Mouse (Mus musculus) large intestine, adult 2 months (tissue): ENCODE measurements around the gene Hs3st1. TPM values are rescaled to one million over a fixed set of nuclear protein-coding genes. Genes with fewer than 3 reads are reported as not detected.
"Not testable (repeated sequence)": the region's sequence is repeated elsewhere in the genome, so short reads cannot be mapped to it uniquely, and the experiment has no call there.

Source experiments
- DNase-seq: peaks from one replicate; pipeline ENCODE4 v3.0.0-alpha.2; 2012; ENCODE audit warnings: low read depth, low spot score
- WGBS: fragments of 180-500 bp; shearing (Covaris S2); methylation state at CpG from one replicate; pipeline ENCODE4 v1.1.7; 2018; 5-methylcytosine and 5-hydroxymethylcytosine counted together
- polyA plus RNA-seq: library from polyadenylated mRNA; depleted of rRNA; stranded (reverse); fragments of >200 nt; gene quantifications from 2 replicates; pipeline ENCODE4 v1.2.3, GENCODE M21; 2012; rRNA removed

Gene Hs3st1
- 27.2 and 35.8 TPM in 2 replicates for polyA plus RNA-seq

DNA sequence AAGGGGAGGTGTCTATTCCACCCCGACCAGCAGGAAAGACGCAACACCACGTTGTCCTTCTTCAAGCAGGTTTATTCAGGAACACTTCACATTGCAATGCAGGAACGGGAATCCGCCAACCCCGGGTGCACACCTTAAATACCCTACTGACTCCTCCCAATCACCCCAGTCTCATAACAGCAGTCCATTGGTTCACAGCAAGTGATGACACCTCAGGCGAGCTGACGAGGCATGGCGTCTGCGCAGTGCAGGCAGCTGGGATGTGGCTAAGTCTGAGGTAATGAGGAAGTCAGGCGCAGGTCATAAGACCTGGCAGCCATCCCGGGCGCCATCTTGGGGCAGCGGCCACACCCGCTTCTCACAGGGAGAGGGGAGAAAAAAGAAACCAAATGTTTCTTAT, at the start of gene Hs3st1:
Gene Hs3st1, minus strand, starts transcription at position 101 of the 400 bp plus-strand sequence.
- DNase-seq: not testable (repeated sequence)
- WGBS: 92% methylated on average over 15 of the region's 15 CpGs

DNA sequence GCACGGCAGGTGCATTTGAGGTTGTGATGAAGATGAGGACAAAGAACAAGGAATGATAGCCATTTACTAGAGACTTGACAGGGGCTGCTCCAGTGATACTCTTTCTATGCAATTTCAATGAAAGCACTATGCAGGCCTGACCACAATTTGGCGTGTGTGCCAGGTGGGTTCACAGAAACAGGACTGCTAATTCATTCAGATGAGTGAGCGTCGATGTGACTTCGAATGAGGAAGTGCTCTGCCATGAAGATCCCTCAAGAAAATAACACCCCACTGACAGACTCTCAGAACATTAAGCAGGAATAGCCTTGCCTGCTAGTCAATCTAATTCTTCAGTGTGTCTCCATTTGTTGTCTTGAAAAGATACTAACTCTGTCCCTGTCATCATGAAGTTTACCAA, 49.4 kb upstream of the Hs3st1 start:
- no peak for DNase-seq
- 84% methylated on average over 5 of the region's 5 CpGs for WGBS

DNA sequence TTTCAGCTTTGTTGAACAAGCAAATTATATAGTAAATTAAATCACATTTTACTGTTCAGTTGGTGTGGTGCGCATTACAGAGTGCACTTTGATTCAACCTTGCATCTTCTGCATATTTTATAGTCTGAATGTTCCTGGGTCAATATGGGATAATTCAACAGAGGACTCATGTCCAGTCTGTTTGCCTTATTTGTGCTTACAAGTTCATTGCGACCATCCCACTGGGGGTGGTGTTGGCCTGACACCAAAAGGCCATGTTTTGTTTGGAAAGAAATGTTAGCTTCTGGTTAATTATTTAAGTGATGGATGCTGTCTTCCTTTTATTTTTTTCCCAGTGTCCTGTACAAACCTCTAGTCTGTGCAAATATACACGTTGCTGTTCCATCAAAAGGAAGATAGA, 48.7 kb upstream of the Hs3st1 start:
- WGBS: 22% methylated on average over 3 of the region's 3 CpGs
- no peak for DNase-seq

DNA sequence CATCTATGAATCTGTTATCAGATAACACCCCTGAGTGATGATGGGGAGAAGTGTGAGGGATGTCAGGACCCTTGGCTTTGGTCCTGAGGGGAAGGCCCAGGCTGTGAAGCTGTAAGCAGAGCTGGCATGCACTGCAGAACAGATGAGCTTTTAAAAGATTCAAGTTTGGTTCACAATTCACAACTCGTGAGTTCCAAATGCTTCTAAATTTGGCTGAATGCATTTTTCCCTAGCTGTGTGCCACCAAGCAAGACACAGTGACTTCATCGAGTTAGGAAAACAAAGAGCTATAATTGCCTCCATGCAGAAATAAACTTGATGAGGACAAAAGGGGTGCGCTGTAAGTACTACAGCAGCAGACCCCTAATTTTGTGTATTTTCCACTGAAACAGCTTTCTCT, 48.2 kb upstream of the Hs3st1 start:
- no peak for DNase-seq
- WGBS: 67% methylated on average over 3 of the region's 3 CpGs

DNA sequence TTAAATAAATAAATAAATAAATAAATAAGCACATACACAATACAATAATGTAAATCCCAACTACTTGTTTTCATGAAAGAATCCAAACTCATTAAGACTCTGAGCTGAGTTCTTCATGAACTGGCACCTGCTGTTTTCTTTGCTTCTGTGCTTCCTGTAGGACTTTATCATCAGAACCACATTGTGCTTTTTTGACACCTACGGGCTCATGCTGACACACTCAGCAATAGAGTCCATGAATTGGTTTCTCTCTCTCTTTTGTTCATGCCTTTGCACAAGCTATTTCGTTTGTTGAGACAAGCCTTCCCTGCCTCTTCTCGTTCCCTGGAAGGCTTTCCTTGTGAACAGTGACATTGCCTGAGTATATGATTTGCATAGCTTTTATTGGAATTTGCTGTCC, 46.8 kb upstream of the Hs3st1 start:
- no peak for DNase-seq
- 78% methylated on average over 3 of the region's 3 CpGs for WGBS

DNA sequence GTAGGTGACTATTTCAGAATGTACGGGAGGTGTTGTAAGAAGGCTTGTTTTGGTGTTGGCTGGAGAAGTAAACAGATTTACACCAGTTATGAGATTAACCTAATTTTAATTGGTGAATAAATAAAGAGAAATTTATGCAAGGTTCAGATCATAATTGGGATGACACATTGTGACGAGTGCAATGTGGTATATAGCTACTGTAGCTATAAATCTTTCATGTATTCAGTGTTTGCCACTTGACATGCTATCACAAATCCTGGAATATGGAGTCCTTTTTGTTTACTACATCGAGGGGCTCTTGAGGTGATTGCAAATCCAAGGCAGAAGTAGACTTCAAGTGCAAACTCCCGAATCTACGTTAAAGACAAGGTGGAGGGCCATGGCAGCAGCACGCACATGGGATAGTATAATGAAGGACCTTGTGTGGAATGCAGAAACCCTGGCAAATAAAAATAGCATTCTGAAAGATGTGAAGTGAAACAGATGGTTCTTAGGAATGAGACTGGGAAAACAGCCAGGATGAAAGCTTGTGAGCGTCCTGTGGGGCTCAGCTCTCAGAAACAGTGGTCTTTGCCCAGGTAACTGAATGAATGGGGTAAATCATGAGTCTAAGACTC, 21.9 kb upstream of the Hs3st1 start:
- 73% methylated on average over 7 of the region's 7 CpGs for whole genome bisulfite sequencing
- DNase-seq: no peak

DNA sequence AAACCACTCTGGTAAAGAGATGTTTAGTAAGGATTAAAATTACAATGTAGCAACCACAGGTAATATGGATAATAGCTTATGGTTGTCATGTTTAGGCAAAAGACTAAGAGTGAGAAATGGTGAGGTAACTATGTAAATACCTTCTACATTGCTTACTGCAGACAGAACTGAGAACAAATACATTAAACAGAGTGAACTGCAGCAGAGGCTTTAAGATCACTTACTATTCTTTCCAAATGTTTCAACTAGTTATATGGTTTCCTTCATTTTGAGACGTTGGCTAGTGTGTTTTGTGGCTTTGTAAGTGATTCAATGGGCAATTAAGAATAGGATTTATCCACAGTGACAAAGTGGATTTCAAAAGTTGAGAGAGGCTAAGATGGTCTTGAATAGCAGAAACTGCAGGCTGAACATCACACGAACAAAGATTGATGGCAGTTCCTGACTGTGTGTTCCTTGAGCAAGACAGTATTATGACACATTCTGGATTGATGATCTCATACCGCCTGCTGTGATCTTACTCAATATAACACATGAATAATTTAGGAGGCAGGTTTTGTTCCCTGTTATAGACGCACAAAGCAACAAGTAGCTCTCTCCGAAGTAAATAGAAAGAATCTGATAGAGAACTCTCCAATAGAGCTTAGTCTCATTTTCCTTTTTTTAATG, 16.5 kb upstream of the Hs3st1 start:
- DNase-seq: no peak
- 75% methylated on average over 5 of the region's 5 CpGs for WGBS

DNA sequence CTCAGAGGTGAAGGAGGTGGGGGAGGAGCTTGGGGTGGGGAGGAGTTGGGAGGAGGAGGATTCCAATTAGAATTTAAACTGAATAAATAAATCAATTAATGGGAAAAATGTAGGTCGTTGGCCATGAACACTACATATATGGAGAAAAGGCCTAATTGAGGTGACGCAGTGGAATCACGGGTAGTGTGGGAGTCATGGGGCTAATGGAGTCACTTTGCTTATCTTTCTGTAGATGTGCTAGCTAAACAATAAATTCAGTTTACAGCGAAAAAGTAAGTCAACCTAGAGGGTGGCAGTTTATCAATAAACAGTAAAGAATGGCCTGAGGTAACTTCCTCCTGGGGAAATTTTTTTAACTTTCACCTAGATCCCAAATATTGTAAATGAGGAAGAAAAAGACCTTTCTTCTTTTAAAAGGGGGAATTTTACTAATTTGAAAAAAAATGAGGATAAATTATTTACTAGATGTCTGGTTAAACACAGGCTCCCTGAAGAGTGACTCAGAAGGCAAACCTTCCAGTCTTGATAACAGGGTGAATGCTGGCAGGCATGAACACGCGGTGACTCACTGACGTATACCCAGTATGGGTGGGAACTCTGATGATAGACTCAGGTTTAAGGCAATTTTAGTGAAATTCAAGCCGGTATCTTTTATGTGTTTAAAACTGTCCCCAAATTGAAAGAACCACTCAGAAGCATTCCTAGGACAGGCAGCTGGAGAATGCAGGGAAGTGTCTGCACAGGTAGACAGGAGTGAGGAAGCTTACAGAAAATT, 6.6 kb upstream of the Hs3st1 start:
- DNase-seq: peak; percentile 14
- 38% methylated on average over 8 of the region's 8 CpGs for WGBS

DNA sequence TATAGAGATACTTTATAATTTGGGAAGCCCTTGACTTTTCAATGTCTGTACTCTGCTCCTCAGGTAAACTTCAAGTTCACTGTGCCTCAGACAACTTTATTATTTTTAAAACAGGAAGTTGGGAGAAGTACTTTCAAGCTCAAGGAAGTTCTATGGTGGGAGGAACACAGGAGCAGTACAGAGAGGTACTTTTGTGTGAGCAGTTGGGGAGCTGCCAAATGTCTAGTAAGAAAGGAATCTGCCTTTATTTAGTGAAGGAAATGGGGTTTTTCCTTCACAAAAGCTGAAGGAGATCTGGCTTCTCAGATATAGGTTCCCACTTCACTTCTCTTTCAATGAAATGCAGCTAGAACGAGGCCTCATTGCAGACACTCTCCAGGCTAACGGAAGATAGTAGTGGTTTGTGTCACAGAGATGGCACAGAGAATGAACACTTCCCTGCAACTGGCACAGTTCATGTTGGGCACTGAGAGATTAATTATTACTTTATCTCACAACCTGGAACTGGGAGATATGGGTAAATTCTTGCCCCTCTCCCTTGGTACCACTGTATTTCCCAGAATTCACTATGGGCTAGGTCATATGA, 3.7 kb upstream of the Hs3st1 start:
- DNase-seq: no peak
- WGBS: 46% methylated on average over 2 of the region's 2 CpGs

DNA sequence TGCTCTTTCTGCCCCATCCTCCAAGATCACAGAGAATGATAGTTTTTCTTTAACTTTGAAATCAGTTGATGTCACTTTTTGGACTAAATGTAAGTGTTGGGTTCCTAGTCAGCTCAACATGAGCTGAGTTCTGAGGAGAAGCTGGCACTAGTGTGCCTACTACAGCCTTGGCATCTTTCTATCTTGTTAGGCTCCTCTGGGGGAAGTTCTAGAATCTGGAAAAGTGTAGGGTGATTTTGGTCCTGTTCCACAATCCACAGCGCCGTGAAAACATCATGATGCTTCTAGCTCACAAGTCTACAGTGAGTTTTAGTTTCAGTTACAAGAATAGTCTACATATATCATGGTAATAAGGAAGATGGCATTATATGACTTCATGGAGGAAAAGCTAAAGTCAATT, 18.4 kb downstream of the Hs3st1 start:
- WGBS: 51% methylated on average over 2 of the region's 2 CpGs
- no peak for DNase-seq

DNA sequence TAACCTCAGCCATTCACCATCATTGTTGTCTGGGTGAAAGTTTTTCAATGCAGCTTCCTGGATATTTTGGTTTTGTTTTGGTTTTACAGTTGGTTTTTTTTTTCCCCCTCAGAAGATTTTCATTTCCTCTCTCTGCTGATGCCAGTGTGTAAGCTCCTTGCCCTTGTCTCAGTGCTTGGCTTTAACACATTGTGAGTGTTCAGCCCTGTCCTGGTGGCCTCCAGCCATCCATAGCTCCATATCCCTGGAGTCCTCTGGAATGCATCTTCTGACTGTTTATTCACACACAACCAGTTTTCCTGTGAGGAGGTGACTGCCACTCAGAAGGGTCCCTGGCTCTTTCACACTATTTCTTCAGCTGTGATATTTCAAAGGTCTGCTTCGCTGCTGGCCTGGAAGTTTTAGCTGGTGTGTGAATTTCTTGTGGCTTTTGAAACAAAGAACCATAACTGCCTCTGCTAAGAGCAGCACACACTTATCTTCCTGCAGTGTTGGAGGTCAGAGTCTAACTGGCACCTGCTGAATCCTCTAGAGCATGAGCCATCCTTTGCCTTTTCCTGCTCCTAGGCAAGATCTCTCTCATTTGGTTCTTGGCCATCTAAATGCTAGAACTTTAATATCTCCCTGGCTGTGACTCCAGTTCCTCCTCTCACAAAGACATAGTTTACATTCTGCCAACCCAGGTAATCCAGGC, 21.4 kb downstream of the Hs3st1 start:
- WGBS: 34% methylated on average over 1 of the region's 1 CpGs
- DNase-seq: no peak

DNA sequence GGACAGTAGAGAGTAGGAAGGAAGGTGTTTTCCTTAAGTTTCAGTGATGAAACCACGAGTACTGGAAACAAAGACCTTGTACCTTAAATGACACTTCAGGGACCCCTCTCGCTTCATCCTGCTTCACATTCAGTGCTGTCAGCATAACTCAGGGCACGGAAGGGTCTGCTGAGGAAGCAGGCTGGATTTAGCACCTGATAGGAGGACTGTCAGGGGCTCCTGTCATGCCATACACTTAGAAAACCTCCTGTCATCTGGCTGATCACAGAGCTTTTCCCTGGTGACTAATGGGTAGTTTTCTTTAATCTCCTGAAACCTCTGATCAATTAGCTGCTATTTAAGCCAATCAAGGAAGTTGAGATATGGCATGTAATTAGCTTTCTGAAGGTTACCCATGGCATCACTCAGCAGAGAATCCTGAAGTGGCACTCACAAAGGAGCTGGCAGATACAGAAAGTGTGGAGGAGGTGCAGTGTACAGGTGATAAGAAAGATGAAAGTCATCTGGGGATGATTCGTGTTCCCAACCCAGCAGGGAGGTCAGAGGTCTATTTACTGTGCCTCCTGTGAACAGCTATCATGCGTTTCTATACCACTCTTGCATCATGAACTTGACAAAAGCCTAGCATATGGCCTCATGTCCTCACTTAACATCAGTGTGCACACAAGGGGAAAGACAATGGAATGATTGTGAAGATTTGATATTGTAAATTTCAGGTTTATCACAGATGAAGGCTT, 22.1 kb downstream of the Hs3st1 start:
- DNase-seq: no peak
- 35% methylated on average over 5 of the region's 5 CpGs for WGBS

DNA sequence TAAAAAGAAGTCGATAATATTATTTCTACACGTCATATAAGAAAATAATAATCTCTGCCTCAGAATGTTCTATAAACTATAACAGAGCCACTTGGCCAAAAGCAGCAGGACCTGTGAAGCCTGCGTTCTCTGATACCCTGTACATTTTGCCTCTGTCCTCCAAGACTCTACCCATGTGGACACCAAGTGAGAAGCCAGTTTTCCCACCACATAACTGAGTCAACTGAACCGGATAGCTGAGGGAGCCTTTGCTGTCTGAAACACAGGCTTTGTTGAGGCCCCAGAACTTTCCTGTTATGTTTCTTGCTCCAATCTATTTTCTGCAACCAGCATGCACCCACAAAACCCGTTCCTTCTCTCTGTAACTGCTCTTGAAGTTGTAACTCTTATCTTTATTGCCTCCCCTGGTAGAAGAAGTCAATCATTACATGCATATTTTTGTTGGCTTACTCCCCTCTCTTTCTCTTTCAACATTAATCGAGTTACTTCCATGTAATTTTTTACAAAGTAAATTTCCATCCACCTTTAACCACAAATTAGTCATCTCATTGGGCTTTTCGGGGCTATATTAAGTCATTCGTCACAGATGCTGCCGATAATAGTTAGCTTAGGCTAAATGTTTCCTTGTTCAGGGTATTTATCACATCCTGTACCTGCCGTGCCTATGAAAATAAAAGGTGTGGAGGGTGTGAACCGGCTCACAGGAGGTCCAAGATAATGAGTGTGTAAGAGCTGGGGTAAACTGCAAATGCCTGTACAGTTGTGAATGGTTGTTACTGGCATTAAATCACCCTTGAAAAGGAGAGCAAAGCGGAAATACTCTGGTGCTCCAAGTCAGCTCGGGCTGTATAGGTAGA, 39.4 kb downstream of the Hs3st1 start:
- WGBS: 19% methylated on average over 13 of the region's 13 CpGs

DNA sequence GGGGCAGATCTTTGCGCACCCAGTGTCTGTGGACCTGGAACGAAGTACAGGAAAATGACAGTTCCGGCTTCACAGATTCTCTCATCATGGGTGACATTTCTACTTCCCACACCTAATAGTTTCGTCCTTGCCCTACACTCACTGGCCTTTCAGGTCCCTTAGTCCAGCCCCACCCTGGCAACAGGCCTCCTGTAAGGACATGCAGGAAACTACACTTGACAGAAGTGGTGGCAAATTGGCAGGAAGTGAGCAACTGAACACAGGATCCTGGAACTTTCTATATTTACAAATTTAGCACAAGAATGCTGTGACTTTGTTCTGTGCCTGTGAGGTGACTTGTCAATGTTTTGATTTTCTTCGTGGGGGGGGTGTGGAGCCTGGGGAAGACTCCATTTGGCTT, 40.1 kb downstream of the Hs3st1 start:
- DNase-seq: peak; percentile 64

More for the DNA sequence above, 39.4 kb downstream of the Hs3st1 start:
- peak; percentile 71 for DNase-seq

DNA sequence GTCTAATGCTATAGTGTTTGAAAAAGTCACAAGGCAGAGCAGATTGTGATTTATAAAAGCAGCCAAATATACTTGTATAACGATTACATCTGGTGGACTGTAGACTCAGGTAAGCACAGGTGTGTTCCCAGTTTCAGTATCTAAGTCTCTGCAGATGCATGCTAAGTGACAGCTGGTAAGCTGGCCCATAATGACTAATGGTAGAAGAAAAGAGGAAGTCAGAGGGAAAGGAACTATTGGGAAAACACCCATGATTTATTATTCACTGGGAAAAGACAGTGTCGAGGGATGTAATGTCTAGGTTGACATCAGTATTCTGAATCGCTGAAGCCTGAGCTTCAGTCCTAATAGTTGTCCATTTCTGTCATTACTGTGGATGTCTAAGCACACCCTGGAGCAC, 49.7 kb downstream of the Hs3st1 start:
- DNase-seq: no peak
- WGBS: 41% methylated on average over 3 of the region's 3 CpGs

More for the DNA sequence above, 40.1 kb downstream of the Hs3st1 start:
- 28% methylated on average over 5 of the region's 5 CpGs for WGBS

DNA sequence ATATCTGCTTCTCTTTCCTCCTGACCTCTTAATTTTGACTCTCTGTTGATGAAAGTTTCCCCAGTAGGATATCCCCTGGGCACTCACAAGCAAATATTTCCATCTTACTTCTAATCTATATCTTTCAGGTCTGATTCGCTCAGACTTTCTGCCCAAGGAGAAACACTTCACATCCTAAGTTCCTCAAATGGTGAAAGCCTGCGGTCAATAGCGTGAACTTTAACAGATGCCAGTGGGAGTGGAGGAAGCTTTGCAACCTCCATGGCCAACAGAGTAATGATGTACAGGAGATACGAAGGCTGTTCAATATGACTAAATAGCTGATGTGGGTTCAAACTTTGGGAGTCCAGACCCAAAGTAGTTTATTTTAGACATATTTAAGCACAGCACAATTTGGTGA, 94.4 kb downstream of the Hs3st1 start:
- 94% methylated on average over 4 of the region's 4 CpGs for WGBS

DNA sequence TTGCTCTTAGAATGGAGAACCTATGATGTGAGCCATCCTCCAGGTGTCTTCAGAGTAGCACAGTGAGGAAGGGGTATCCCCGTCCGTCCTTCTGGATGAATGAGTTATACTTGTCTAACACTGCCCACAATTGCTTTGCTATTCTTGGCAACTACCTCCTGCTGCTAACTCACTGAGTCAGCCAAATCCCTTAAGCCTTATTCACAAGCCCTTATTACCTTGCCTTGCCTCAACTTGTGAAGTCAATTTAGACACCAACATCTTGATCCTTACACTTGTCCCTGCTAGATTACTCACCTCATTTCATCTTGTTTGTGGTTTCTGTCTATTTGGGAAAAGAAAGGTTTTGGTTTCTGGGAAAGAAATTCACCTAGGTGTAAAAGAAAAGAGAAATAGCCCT, 95.9 kb downstream of the Hs3st1 start:
- WGBS: 85% methylated on average over 2 of the region's 2 CpGs
- no peak for DNase-seq

More for the DNA sequence above, 94.4 kb downstream of the Hs3st1 start:
- DNase-seq: no peak

DNA sequence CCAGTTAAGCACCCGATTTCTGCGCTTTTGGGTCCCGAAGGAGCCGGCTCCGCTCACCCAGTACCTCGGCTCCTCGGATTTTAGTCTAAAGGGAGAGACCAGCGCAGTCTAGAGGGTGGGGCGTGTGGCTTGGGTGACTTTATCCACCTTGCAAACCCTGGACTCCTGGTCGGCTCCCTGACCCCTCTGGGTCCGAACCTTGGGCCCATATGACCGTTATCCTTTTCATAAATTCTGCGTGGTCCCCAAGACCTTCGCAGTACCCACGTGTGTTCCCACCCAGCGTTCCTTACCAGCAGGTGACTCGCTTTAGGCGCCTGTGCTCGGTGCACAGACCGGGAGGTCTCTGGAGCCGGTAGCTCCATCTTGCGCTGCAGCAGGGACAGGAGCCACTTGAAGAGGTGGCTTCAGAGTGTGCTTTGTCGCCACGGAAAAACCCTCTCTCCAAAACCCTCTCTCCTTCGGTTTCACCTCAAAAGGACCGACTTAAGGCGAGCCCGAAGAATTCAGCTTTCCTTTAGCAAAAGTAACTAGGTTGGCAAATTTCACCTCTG, 110.4 kb downstream of the Hs3st1 start:
- DNase-seq: no peak
- under 1% methylated on average over 28 of the region's 28 CpGs for WGBS
